Mouse (Mus musculus): ENCODE measurements around the gene Lrrk1. TPM values are rescaled to one million over a fixed set of nuclear protein-coding genes. Genes with fewer than 3 reads are reported as not detected.
A peak's percentile ranks its signal among the peaks of the same experiment; 100 is the strongest.

The Lrrk1 gene
- polyA plus RNA-seq, 1 experiment from 2014 or later: 17.2 TPM

DNA sequence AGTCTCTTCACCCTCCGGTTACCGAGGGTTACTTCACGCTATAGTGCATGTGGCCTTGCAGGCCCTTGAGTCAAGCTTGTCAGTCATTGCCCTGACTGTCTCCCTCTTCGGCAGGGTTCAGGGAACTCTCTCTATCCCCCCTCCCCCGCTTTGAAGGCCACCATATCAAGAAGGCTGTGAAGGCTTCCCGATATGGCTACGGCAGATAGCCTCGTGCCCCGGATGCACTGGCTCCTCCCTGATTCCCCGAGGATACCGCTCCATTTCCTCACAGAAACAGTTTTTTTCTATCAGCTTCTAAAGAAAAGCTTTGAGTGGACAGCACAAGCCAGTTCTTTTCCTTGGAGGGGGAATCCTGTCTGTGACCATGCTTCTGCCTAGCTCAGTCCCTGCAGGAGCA is 17.4 kb upstream of the Lrrk1 start:
- Histone ChIP-seq H3K9me3 (replicated peaks) (no peaks in the 10 kb centered on the region), H3K27ac (0 out of 2 replicates have a peak overlapping the region, but pooled peaks have one; percentile 37), H3K36me3 (no peaks in the 10 kb centered on the region), H3K9ac (no peak overlapping the region), H3K4me1 (peaks cover 38% of the 10 kb centered on the region), H3K4me3 (replicated peaks) (no peak overlapping the region), H3K27me3 (no peaks in the 10 kb centered on the region), H3K4me2 (no peak overlapping the region)
- 0 out of 2 replicates have a peak, but pooled peaks have one; percentile 23 for ATAC-seq (replicated peaks; ENCODE audit: low FRiP score)
- WGBS: 46% methylated on average over 11 of the region's 11 CpGs

GRCm38 (mm10) chr7:66404802-66405201 is 16.7 kb upstream of the Lrrk1 start:
- Histone ChIP-seq H3K4me2 (no peak overlapping the region), H3K9ac (no peak overlapping the region), H3K27ac (no peak overlapping the region), H3K36me3 (no peaks in the 10 kb centered on the region), H3K9me3 (replicated peaks) (no peaks in the 10 kb centered on the region), H3K4me1 (peaks cover 38% of the 10 kb centered on the region), H3K27me3 (no peaks in the 10 kb centered on the region), H3K4me3 (replicated peaks) (no peak overlapping the region)
- 65% methylated on average over 4 of the region's 4 CpGs for WGBS
- ATAC-seq (replicated peaks; ENCODE audit: low FRiP score): no peak

- Histone ChIP-seq H3K36me3 (no peaks in the 10 kb centered on the region), H3K4me3 (replicated peaks) (no peak overlapping the region), H3K4me2 (no peak overlapping the region), H3K9ac (no peak overlapping the region), H3K9me3 (replicated peaks) (no peaks in the 10 kb centered on the region), H3K27me3 (no peaks in the 10 kb centered on the region), H3K27ac (no peak overlapping the region), H3K4me1 (peaks cover 38% of the 10 kb centered on the region)
- WGBS: 27% methylated on average over 10 of the region's 10 CpGs
- no peak for ATAC-seq (replicated peaks; ENCODE audit: low FRiP score)
Observed at GRCm38 (mm10) chr7:66404141-66404540, 16.0 kb upstream of the Lrrk1 start.

DNA sequence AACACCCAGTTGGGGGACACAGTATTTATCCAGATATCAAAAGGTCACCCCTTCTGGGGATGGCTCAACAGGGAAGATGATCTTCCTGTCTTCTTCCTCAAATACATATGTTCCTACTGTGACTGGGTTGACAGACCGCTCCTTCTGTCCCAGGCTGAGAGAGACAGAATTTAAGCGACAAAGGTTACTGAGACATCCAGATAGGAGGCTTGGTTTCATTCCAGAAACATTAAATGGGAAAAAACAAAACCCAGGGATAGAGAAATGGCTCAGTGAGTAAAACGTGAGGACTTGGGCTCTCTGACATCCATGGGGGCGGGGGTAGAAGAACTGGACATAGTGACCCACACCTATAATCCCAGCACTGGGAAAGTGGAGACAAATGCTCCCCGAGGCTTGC is 14.7 kb upstream of the Lrrk1 start:
- Histone ChIP-seq H3K9me3 (replicated peaks) (no peaks in the 10 kb centered on the region), H3K4me2 (no peak overlapping the region), H3K9ac (no peak overlapping the region), H3K27ac (no peak overlapping the region), H3K4me1 (peaks cover 38% of the 10 kb centered on the region), H3K4me3 (replicated peaks) (no peak overlapping the region), H3K36me3 (no peaks in the 10 kb centered on the region), H3K27me3 (no peaks in the 10 kb centered on the region)
- ATAC-seq (replicated peaks; ENCODE audit: low FRiP score): no peak
- 80% methylated on average over 5 of the region's 5 CpGs for WGBS

DNA sequence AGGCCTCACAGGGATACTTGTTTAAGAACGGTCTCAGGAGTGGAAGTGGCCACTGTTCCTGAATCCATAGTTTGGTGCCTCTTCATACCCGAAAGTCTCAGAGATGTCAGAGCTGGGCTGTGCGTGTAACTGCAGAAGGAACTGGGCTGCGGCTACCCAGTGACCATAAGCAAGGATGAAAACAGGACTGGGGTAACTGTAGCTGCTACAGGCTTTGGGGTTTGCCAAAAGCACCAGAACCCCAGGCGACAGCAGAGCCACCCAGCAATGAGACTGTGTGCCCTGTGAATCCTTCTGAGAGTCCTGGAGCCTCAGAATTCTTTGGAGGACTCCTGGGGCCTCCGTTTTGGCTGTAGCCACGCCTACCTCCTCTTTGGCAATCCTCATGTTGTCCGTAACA is 13.5 kb upstream of the Lrrk1 start:
- no peaks in the 10 kb centered on the region for H3K9me3 ChIP-seq (replicated peaks)
- no peak overlapping the region for H3K4me3 ChIP-seq (replicated peaks)
- no peak overlapping the region for H3K27ac ChIP-seq
- H3K4me2 ChIP-seq: no peak overlapping the region
- no peaks in the 10 kb centered on the region for H3K27me3 ChIP-seq
- no peaks in the 10 kb centered on the region for H3K36me3 ChIP-seq
- no peak for ATAC-seq (replicated peaks; ENCODE audit: low FRiP score)
- peaks cover 39% of the 10 kb centered on the region for H3K4me1 ChIP-seq
- H3K9ac ChIP-seq: no peak overlapping the region
- 45% methylated on average over 8 of the region's 8 CpGs for WGBS

DNA sequence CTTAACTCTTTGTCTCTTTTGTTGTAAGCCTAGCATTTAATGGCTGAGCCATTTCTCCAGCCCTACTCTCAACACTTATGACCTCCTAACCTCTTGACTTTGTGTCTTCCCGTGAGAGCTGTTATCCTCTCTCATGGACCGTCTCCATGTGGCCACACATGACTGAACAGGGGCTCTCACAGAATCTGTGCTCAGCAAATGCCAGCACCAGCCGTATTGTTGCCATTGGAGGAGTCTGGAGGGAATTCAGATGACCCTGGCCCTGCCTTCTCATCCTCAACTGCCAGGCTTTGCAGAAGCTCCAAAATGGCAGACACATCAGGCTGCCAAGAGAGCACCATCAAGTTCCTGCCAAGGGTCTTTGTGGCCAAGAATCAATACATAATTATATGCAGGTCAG is 9.1 kb upstream of the Lrrk1 start:
- Histone ChIP-seq H3K27me3 (no peaks in the 10 kb centered on the region), H3K36me3 (no peaks in the 10 kb centered on the region), H3K4me1 (peaks cover 14% of the 10 kb centered on the region; the same call in 1 of the 2 replicates), H3K4me3 (replicated peaks) (no peak overlapping the region), H3K27ac (no peak overlapping the region), H3K9ac (no peak overlapping the region), H3K9me3 (replicated peaks) (no peaks in the 10 kb centered on the region), H3K4me2 (no peak overlapping the region)
- 28% methylated on average over 3 of the region's 3 CpGs for WGBS
- peak; percentile 81 for ATAC-seq (replicated peaks; ENCODE audit: low FRiP score)

DNA sequence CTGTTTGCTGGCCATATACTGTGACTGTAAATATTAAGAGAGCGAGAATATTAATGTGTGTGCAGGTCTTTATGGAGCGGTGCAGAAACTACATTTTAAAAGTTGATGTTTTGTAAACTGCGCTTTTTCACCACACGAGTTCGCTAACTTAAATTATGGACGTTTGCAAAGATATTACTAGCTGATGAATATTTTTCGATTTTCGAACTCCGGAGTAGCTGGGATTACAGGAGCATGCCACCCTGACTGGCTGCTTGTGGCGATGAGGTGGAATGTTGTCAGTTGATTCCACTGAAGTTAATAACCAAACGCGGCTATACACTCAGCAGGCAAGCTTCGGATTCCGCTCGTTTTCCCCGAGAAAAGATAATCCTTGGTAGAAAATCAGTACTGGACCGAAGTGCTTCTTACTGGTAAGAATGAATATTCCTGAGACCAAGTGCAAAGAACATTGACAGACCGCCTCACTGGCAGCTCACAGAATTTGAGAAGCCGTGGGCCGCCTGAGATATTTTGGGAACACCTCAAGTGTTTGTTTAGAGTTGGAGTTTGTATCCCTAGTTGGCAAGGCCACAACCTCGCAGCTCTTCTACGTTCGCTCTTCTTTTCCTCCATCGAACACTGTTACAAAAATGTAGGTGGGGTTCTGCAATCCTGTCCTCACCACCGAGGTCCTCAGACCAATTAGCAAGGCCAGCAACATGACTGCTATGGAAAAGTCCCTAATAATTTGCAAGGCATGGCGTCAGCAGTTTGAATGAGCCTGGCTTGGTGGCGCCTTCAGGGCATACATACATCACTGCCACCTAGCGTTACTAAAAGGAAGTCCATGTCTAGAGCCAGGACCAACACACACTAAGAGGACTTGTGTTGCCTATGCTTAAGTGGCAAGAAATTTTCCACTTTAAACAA is 727 bp upstream of the Lrrk1 start:
- peak; percentile 67; the same call in 1 of the 2 replicates for ATAC-seq (replicated peaks; ENCODE audit: low FRiP score)
- no peaks in the 10 kb centered on the region for H3K36me3 ChIP-seq
- H3K27ac ChIP-seq: peak overlapping the region; percentile 79
- 11% methylated on average over 28 of the region's 28 CpGs for WGBS
- H3K9me3 ChIP-seq (replicated peaks): no peaks in the 10 kb centered on the region
- H3K27me3 ChIP-seq: no peaks in the 10 kb centered on the region
- H3K9ac ChIP-seq: peak overlapping the region; percentile 95
- peaks cover 30% of the 10 kb centered on the region for H3K4me1 ChIP-seq
- H3K4me3 ChIP-seq (replicated peaks): peak overlapping the region; percentile 79
- H3K4me2 ChIP-seq: peak overlapping the region; percentile 95

- Histone ChIP-seq H3K27ac (peak overlapping the region; percentile 79), H3K4me3 (replicated peaks) (peak overlapping the region; percentile 79), H3K36me3 (no peaks in the 10 kb centered on the region), H3K9ac (peak overlapping the region; percentile 95), H3K9me3 (replicated peaks) (no peaks in the 10 kb centered on the region), H3K4me1 (peaks cover 33% of the 10 kb centered on the region), H3K27me3 (no peaks in the 10 kb centered on the region), H3K4me2 (peak overlapping the region; percentile 95)
- ATAC-seq (replicated peaks; ENCODE audit: low FRiP score): 0 out of 2 replicates have a peak, but pooled peaks have one; percentile 9
- WGBS: 2% methylated on average over 13 of the region's 13 CpGs
Observed at GRCm38 (mm10) chr7:66387419-66387812, 734 bp downstream of the Lrrk1 start.

GRCm38 (mm10) chr7:66386411-66386810 is 1.7 kb downstream of the Lrrk1 start:
- H3K9me3 ChIP-seq (replicated peaks): no peaks in the 10 kb centered on the region
- ATAC-seq (replicated peaks; ENCODE audit: low FRiP score): no peak
- H3K27me3 ChIP-seq: no peaks in the 10 kb centered on the region
- H3K4me3 ChIP-seq (replicated peaks): no peak overlapping the region
- peaks cover 33% of the 10 kb centered on the region for H3K4me1 ChIP-seq
- no peak overlapping the region for H3K27ac ChIP-seq
- H3K36me3 ChIP-seq: 0 out of 2 replicates have a peak, but pooled peaks cover under 1% of the 10 kb centered on the region
- no peak overlapping the region for H3K4me2 ChIP-seq
- WGBS: 94% methylated on average over 6 of the region's 6 CpGs
- no peak overlapping the region for H3K9ac ChIP-seq

DNA sequence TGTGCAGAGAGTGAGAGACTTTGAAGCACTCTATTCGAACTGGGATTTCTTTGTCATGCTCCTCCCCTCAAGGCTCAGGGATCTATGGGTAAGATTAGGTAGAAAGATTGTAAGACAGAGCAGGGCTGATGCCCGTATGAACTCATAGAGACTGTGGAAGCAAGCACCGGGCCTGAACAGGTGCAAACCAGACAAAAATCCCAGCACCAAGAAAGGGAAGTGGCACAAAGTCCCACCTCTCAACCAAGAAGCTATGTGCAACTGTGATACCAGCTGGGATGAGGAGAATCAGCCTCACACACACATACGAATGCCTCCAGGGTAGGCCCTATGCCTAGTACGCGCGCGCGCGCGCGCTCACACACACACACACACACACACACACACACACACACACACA is 2.3 kb downstream of the Lrrk1 start:
- H3K4me3 ChIP-seq (replicated peaks): no peak overlapping the region
- no peak overlapping the region for H3K4me2 ChIP-seq
- H3K36me3 ChIP-seq: peaks cover 3% of the 10 kb centered on the region
- no peaks in the 10 kb centered on the region for H3K27me3 ChIP-seq
- H3K27ac ChIP-seq: 0 out of 2 replicates have a peak overlapping the region, but pooled peaks have one; percentile 58
- no peak overlapping the region for H3K9ac ChIP-seq
- ATAC-seq (replicated peaks; ENCODE audit: low FRiP score): no peak
- H3K9me3 ChIP-seq (replicated peaks): no peaks in the 10 kb centered on the region
- whole genome bisulfite sequencing: 98% methylated on average over 12 of the region's 12 CpGs
- peaks cover 33% of the 10 kb centered on the region for H3K4me1 ChIP-seq

GRCm38 (mm10) chr7:66384891-66385290 is 3.3 kb downstream of the Lrrk1 start:
- no peaks in the 10 kb centered on the region for H3K9me3 ChIP-seq (replicated peaks)
- ATAC-seq (replicated peaks; ENCODE audit: low FRiP score): no peak
- H3K36me3 ChIP-seq: peaks cover 12% of the 10 kb centered on the region
- no peak overlapping the region for H3K9ac ChIP-seq
- H3K4me2 ChIP-seq: no peak overlapping the region
- no peaks in the 10 kb centered on the region for H3K27me3 ChIP-seq
- 89% methylated on average over 8 of the region's 8 CpGs for WGBS
- H3K27ac ChIP-seq: peak overlapping the region; percentile 58; the same call in 1 of the 2 replicates
- peaks cover 33% of the 10 kb centered on the region for H3K4me1 ChIP-seq
- H3K4me3 ChIP-seq (replicated peaks): no peak overlapping the region

DNA sequence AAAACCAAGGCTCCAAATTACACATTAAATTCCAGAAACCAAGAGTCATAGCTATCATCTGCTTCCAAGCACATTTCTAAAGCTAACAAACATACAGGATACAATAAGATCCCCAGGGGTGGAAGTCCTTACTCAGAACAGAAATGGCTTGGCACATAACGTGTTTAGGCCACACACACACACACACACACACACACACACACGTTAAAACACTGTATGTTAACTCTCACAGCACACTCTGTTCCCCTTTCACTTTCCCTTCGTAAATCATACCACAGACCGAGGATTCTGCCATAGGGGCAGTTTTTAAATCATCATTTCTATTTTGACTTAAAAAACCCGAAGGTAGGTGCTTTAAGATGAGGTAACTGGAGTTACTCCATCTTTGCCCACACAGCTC is 3.9 kb downstream of the Lrrk1 start:
- Histone ChIP-seq H3K36me3 (peaks cover 15% of the 10 kb centered on the region), H3K9ac (no peak overlapping the region), H3K4me1 (peaks cover 33% of the 10 kb centered on the region), H3K9me3 (replicated peaks) (no peaks in the 10 kb centered on the region), H3K4me3 (replicated peaks) (no peak overlapping the region), H3K27ac (peak overlapping the region; percentile 58), H3K27me3 (no peaks in the 10 kb centered on the region), H3K4me2 (no peak overlapping the region)
- ATAC-seq (replicated peaks; ENCODE audit: low FRiP score): no peak
- 59% methylated on average over 5 of the region's 5 CpGs for WGBS
